Mouse (Mus musculus): ENCODE data around the gene Bicdl1. TPM values are rescaled to one million over a fixed set of nuclear protein-coding genes. Genes with fewer than 3 reads are reported as not detected.

Bicdl1 gene
- total RNA-seq, 1 experiment from 2014 or later, result 8.8 TPM

DNA sequence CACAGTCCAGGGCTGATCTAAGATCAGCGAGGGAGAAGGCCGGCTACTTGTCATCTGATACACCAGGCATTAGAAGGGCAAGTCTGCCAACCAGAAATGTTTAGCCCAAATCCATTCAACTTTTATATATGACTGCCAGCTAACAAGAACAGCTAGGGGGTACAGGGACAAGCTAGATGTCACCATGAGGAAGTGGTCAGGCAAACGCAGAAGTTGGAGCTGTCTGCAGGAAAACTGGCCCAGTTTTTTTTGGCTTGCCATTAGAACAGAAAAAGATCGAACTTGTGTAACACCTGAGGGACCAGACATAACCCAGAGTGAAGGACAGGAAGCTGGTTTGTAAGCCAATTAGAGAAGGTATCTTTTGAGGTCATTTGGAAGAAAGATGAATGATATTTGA lies 30.2 kb downstream of the Bicdl1 start:
- peak; percentile 53 to 69 for ATAC-seq (replicated peaks in 1 of 2; ENCODE audit: insufficient read depth in 1 of 2, low FRiP score in 2 of 2, low TSS enrichment in 1 of 2, low read depth in 1 of 2, poor library complexity in 2 of 2, severe bottlenecking in 2 of 2)

DNA sequence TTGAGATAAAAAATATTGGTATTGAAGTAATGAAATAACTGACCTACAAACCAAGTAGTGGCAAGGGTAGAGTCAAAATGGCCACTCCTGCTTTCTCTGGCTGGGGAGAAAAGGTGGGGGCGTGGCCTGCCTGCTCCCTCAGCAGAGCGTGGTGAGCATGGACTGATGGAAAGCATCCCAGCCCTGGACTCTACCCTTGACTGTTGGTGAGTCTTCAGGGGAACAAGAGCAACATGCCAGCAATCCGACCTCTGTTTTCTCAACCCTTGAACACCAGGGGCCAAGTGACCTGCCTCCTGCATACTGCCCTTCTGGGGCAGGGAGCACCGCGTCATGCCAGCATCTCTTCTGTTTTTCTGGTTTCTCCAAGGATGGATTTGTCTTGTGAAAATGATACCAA lies 34.6 kb downstream of the Bicdl1 start:
- no peak for ATAC-seq (replicated peaks in 1 of 2; ENCODE audit: insufficient read depth in 1 of 2, low FRiP score in 2 of 2, low TSS enrichment in 1 of 2, low read depth in 1 of 2, poor library complexity in 2 of 2, severe bottlenecking in 2 of 2)

DNA sequence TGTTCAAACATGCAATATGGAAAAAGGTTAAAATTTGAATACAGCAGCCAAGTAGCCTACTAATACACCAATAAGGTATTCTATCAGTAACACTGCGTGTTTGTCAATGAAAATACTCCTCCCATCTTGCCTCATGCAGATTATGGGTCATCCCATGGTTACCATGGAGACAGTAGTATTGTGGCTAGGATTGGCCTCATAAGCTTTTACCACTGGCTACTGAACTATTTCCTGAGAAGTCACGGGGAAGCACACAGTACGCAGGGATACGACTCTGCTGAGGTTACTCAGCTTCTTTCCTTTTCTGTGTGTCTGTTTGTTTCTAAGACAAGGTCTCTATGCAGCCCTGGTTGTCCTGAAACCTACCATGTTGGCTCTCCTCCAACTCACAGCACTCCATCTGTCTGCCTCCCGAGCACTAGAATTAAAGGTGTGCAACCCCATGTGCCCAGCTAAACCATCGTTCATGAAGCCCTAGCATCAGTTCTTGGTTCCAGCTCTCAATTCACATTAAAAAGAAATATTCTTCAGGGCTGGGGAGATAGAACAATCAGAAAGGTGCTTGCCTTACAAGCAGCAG lies 36.1 kb downstream of the Bicdl1 start:
- peak; percentile 21 to 32; a peak in 2 of 4 replicates for ATAC-seq (replicated peaks in 1 of 2; ENCODE audit: insufficient read depth in 1 of 2, low FRiP score in 2 of 2, low TSS enrichment in 1 of 2, low read depth in 1 of 2, poor library complexity in 2 of 2, severe bottlenecking in 2 of 2)

DNA sequence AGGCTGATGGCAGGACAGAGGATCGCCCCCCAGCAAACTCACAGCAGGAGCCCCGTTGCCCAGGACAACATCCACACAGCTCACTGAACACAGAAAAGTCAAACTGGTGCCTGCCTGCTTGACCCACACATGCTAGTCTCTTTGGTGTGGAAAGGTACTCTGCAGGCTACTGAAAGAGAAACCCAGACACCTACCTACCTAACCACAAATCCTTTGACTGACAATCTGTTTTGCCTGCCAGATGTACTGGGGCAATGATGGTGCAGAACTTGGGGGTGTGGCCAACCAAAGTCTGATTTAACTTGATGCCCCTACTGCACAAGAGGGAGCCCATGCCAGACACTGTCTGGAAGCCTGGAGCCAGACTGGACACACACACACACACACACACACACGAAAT lies 38.1 kb downstream of the Bicdl1 start:
- ATAC-seq (replicated peaks in 1 of 2; ENCODE audit: insufficient read depth in 1 of 2, low FRiP score in 2 of 2, low TSS enrichment in 1 of 2, low read depth in 1 of 2, poor library complexity in 2 of 2, severe bottlenecking in 2 of 2), result peak in 1 of 2 experiments; percentile 36; a peak in 1 of 4 replicates

DNA sequence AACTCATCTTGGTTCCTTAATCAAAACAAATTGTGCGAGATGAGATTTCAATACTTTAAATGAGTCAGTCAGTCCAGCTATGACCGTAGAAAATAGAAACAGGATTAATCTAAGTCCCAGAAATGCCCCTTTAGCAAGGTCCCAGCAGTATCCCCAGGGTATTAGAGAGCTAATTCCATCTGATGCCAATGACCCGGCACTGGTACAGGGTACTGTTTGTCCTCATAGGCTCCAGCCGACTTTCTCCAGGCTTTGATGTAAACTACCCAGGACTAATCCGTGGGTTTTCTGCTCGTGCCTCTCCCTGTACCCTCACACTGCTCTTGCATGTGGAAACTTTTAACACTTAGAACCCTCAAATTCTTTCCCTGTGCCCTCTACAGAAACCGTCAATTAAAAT lies 44.7 kb downstream of the Bicdl1 start:
- ATAC-seq (replicated peaks in 1 of 2; ENCODE audit: insufficient read depth in 1 of 2, low FRiP score in 2 of 2, low TSS enrichment in 1 of 2, low read depth in 1 of 2, poor library complexity in 2 of 2, severe bottlenecking in 2 of 2), result no peak

DNA sequence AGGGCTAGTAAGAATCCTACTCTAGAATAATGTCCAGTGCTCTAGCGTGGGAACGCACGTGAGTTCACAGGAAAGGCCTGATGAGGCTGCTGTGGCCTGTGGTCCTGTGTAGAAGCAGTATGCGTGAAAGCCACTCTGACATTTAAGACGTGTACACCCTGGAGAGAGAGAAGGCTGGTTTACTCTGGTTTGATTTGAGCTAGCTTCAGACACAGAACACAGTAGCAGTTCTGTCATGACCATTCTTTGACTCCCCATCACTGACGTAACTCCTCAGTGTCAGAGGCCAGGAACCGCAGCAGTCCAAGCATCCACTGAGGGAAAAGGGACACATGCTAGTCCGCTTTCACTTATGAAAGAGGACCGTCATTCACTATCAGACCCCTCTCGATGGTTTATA lies 46.3 kb downstream of the Bicdl1 start:
- no peak for ATAC-seq (replicated peaks in 1 of 2; ENCODE audit: insufficient read depth in 1 of 2, low FRiP score in 2 of 2, low TSS enrichment in 1 of 2, low read depth in 1 of 2, poor library complexity in 2 of 2, severe bottlenecking in 2 of 2)

DNA sequence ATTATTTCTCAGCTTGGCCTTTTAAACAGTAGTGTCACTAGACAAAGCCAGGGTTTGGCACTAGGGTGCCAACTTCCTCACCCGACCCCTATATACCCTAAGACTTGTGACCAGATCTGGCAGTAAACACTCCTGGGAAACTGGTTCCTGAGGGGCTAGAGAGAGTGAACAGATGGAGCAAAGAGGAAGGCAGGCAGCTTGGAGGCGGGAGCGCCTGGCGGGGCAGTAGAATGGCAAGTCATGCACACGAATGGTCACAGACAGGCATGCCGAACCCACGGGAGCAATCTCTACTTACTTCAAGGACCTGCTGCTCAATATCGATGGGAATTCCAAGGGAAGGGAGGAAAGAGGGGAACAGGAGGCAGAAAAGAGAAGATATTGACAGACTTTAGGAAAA lies 59.6 kb downstream of the Bicdl1 start:
- no peak for ATAC-seq (replicated peaks in 1 of 2; ENCODE audit: insufficient read depth in 1 of 2, low FRiP score in 2 of 2, low TSS enrichment in 1 of 2, low read depth in 1 of 2, poor library complexity in 2 of 2, severe bottlenecking in 2 of 2)

DNA sequence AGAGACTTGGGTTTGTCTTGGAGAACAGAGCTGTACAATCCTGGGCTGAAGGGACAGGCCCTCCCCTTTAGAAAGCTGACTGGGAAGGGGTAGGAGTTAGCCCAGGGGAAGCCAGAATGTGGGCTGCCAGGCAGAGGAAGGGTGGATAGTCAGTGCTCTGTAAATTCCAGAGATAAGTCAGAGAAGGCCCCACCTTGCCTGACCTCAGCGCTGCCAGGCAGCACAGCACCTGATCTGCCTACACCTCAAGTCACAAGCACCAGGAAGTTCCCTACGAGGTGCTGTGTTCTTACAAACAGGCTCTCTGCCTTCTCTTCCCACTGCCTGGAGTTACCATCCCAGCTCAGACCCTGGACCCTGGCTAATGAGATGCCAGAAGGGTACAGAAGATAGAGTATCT lies 61.0 kb downstream of the Bicdl1 start:
- no peak for ATAC-seq (replicated peaks in 1 of 2; ENCODE audit: insufficient read depth in 1 of 2, low FRiP score in 2 of 2, low TSS enrichment in 1 of 2, low read depth in 1 of 2, poor library complexity in 2 of 2, severe bottlenecking in 2 of 2)

DNA sequence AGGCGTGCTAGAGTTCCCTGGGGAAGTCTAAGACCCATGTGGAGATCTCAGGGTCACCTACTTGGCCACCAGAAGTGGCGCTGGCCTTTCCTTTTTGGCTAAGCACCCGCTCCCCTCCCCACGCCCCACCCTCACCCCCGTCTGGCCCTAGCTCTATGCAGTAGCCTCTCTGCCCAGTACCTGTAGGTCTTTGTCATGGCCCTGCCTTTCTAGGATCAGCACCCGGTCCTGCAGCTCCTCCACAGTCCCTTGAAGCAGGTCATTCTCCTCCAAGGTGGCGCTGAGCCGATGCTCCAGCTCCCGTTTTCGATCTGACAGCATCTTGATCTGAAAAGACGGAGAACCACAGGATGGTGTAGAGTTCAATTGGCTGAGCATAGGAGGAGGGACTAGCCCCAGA lies 61.4 kb downstream of the Bicdl1 start:
- no peak for ATAC-seq (replicated peaks in 1 of 2; ENCODE audit: insufficient read depth in 1 of 2, low FRiP score in 2 of 2, low TSS enrichment in 1 of 2, low read depth in 1 of 2, poor library complexity in 2 of 2, severe bottlenecking in 2 of 2)

DNA sequence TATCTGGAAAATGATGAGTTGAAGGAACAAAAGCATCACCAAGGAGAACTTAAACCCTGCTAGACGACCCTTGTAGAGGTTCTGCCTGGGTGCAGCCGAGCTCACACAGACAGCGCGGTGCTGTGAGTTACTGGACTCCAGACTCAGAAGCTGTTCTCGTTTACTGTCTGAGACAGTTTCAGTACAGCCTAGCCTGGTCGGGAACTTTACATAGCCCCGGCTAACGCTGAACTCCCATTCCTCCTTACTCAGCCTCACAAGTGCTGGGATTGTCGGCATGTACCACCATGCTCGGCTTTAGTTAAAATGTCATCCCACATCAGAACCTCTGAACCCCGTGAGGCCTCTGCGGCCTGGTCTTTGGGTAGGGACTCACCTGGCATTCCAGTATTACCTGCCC lies 62.4 kb downstream of the Bicdl1 start:
- ATAC-seq (replicated peaks in 1 of 2; ENCODE audit: insufficient read depth in 1 of 2, low FRiP score in 2 of 2, low TSS enrichment in 1 of 2, low read depth in 1 of 2, poor library complexity in 2 of 2, severe bottlenecking in 2 of 2), result no peak

DNA sequence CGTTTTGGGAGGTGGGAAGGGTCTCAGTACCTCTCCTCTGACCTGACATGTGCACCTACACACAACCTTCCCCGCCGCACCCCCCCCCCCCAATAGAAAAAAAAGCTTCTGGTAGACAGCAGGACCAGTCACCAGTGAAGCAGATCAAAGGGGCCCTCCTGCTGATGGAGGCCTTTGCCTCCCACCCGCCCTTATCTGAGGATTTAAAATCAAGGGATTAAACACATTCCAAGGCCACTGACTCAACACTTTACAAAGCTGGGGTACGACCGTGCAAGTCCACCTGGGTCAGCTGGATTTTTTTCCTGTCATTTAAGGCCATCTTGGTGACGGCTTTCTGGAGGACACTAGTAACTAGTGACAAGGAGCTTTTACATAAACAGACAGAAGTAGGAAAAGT lies 63.5 kb downstream of the Bicdl1 start:
- no peak for ATAC-seq (replicated peaks in 1 of 2; ENCODE audit: insufficient read depth in 1 of 2, low FRiP score in 2 of 2, low TSS enrichment in 1 of 2, low read depth in 1 of 2, poor library complexity in 2 of 2, severe bottlenecking in 2 of 2)

DNA sequence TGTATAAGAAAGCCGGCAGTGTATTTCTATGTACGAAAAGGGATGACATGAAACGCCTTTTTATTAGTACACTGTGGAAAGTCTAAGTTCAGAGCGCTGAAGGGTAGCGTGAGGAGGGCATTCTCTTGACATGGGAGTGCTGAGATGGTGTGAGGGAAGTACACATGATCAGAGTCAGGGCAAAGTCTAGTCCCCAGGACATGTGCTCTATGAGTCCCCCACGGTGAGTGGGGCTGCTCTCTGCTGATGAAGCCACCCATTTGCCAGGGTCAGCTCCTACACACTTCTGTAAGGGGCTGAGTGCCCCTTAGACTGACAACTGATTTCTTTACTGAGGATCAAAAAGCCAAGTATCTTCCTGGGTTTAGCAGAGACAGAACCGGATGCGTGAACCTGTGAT lies 64.2 kb downstream of the Bicdl1 start:
- no peak for ATAC-seq (replicated peaks in 1 of 2; ENCODE audit: insufficient read depth in 1 of 2, low FRiP score in 2 of 2, low TSS enrichment in 1 of 2, low read depth in 1 of 2, poor library complexity in 2 of 2, severe bottlenecking in 2 of 2)

DNA sequence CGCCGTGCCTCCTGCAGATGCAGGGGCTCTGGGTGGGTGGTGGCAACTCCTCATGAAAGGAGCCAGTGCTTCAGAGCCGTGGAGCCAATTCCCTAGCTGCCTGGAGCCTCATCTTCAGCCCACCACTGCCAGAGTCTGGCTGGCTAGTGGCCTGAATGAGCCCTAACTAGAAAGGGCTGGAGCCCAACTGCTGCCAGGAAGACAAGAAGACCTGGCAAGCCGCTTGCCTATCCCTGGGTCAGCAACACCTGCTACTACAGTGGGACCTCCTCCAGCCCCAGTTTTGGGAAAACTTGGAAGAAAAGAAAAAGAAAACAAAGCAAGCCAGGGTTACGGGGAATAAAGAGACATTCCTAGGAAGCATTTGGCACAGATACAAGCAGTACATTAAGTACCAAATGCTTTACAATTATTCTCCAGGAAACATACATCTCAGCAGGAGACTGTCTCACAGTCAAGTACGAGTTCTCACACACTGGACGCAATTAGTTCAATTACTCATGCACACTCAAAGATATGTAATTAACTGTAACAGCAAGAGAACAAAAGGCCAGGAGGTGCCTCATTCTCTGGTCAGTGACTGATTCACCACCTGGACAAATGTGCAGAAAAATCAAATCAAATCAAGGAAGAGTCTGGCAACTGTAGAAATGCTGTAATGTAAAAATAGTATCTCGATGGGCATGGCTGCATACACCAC lies 64.9 kb downstream of the Bicdl1 start:
- ATAC-seq (replicated peaks in 1 of 2; ENCODE audit: insufficient read depth in 1 of 2, low FRiP score in 2 of 2, low TSS enrichment in 1 of 2, low read depth in 1 of 2, poor library complexity in 2 of 2, severe bottlenecking in 2 of 2), result no peak; a peak in 1 of 4 replicates

DNA sequence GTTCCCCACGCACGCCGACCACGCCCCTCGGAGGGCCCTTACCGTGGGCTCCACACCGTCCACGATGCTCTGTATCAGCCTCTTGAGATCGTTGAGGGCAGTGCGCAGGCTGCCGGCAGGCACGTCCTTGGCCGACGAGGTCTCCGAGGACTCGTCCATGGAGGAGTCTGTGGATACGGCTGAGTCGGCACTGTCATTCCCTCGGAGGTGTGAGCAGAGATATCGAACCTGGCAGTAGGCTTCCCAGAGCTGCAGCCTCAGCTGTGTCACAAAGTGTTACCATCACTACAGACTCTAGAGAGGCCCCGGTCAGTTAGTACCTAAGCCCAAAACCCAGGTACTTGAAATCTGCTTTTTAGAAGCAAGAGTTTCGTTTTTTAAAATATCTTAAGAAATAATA lies 68.8 kb downstream of the Bicdl1 start:
- ATAC-seq (replicated peaks in 1 of 2; ENCODE audit: insufficient read depth in 1 of 2, low FRiP score in 2 of 2, low TSS enrichment in 1 of 2, low read depth in 1 of 2, poor library complexity in 2 of 2, severe bottlenecking in 2 of 2), result no peak

DNA sequence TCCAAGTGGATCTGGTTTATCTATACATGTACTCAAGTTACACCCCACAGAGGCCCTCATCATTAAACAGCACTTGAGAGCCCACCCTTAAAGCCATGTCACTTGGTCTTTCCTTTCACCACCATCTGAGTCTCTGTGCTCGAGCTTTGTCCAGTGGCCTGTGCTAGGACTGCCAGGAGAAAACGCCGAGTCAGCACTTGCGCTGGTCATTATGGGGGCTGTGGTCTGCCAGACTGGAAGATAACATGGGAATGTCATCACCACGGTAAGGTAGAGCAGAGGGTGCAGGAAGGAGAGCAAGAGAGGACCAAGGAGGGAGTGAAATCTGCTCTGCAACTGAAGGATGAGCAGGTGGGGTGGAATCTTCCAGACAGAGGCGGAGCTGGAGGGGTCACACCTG lies 73.1 kb downstream of the Bicdl1 start:
- ATAC-seq (replicated peaks in 1 of 2; ENCODE audit: insufficient read depth in 1 of 2, low FRiP score in 2 of 2, low TSS enrichment in 1 of 2, low read depth in 1 of 2, poor library complexity in 2 of 2, severe bottlenecking in 2 of 2), result no peak

DNA sequence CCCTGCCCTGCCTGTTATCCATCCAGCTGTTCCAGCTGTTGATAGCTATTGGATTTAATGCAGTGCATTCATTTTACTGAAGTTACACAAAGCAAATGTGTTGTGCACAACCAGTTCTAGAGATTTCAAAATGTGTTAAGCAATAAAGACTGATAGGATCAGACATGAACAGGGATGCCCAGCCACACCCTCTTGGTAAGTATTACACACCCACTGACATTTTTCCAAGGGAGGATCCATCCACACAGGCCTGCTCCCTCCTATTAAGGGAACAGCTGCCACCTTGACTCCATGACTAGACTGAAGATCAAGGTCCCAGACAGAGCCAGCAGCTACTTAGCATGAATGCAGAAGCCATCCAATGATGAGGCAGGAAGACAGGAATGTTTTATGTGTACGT lies 74.2 kb downstream of the Bicdl1 start:
- ATAC-seq (replicated peaks in 1 of 2; ENCODE audit: insufficient read depth in 1 of 2, low FRiP score in 2 of 2, low TSS enrichment in 1 of 2, low read depth in 1 of 2, poor library complexity in 2 of 2, severe bottlenecking in 2 of 2), result no peak

DNA sequence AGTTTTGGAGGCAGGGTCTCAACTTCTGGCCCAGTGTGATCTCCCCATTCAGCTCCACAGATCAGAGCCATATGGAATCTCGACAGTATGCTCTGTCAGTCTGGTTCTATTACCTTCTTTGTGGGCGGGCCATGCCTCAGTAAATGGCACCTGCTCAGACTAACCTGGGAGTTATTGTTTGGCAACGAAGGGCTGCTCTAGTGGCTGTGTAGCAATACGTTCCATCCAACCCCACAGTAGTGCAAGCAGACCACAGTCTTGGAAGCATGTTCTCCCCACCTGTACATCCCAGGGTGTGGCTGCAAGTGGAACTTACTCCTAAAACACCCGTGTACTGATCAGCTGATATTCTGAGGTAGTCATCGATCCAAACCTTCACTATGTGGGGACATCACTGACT lies 74.7 kb downstream of the Bicdl1 start:
- no peak for ATAC-seq (replicated peaks in 1 of 2; ENCODE audit: insufficient read depth in 1 of 2, low FRiP score in 2 of 2, low TSS enrichment in 1 of 2, low read depth in 1 of 2, poor library complexity in 2 of 2, severe bottlenecking in 2 of 2)

DNA sequence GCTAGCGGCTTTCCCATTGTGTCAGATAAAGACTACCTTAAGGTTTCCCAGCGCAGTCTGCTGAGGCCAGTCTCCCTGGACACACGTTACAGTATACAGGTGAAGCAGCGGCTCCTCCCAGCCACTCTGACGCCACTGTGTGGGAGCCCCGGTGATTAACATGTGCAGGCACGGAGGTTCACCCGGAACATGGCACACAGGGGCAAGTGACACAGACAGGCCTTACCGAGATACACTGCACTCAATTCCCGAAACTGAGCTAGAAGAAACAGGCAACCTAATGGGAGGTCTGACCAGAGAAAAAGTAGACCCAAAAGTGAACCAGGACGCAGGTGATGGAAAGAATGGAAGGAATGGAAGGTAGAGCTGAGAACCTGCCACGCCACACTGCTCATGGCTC lies 77.6 kb downstream of the Bicdl1 start:
- no peak for ATAC-seq (replicated peaks in 1 of 2; ENCODE audit: insufficient read depth in 1 of 2, low FRiP score in 2 of 2, low TSS enrichment in 1 of 2, low read depth in 1 of 2, poor library complexity in 2 of 2, severe bottlenecking in 2 of 2)

All from hematopoietic stem cell, adult 5-6 weeks (primary cell).